Mouse (Mus musculus) liver (tissue): ENCODE measurements around the gene Chst11.

Experiments used
- DNase-seq: peaks from one replicate; pipeline ENCODE4 v3.0.0-alpha.2; 2020; ENCODE audit warnings: mixed read lengths

The Chst11 gene

GRCm38 (mm10) chr10:82991756-82992519, 6.6 kb downstream of the Chst11 start:
- DNase-seq: peak; percentile 62

GRCm38 (mm10) chr10:82994284-82994683, 9.0 kb downstream of the Chst11 start:
- peak; percentile 61 for DNase-seq

- DNase-seq: no peak
These were observed 12.2 kb downstream of the Chst11 start for GRCm38 (mm10) chr10:82997460-82997859.

GRCm38 (mm10) chr10:83000169-83000568, 14.9 kb downstream of the Chst11 start:
- DNase-seq: no peak

- DNase-seq: no peak
These were observed 15.4 kb downstream of the Chst11 start for GRCm38 (mm10) chr10:83000721-83001120.

- no peak for DNase-seq
These were observed 18.6 kb downstream of the Chst11 start for GRCm38 (mm10) chr10:83003899-83004298.

GRCm38 (mm10) chr10:83004389-83004788, 19.1 kb downstream of the Chst11 start:
- DNase-seq: peak; percentile 38

GRCm38 (mm10) chr10:83005003-83005402, 19.7 kb downstream of the Chst11 start:
- DNase-seq: peak; percentile 46

GRCm38 (mm10) chr10:83006258-83006657, 21.0 kb downstream of the Chst11 start:
- no peak for DNase-seq

GRCm38 (mm10) chr10:83013984-83014383, 28.7 kb downstream of the Chst11 start:
- DNase-seq: peak; percentile 55

- DNase-seq: no peak
These were observed 30.6 kb downstream of the Chst11 start for GRCm38 (mm10) chr10:83015919-83016318.

GRCm38 (mm10) chr10:83016779-83017178, 31.5 kb downstream of the Chst11 start:
- peak; percentile 73 for DNase-seq

GRCm38 (mm10) chr10:83017760-83018498, 32.6 kb downstream of the Chst11 start:
- peak; percentile 79 for DNase-seq

GRCm38 (mm10) chr10:83018521-83018920, 33.2 kb downstream of the Chst11 start:
- DNase-seq: peak; percentile 51

GRCm38 (mm10) chr10:83019497-83020270, 34.4 kb downstream of the Chst11 start:
- peak; percentile 92 for DNase-seq

- no peak for DNase-seq
These were observed 37.3 kb downstream of the Chst11 start for GRCm38 (mm10) chr10:83022616-83023015.

- DNase-seq: no peak
These were observed 40.9 kb downstream of the Chst11 start for GRCm38 (mm10) chr10:83026174-83026573.

GRCm38 (mm10) chr10:83027673-83028072, 42.4 kb downstream of the Chst11 start:
- DNase-seq: peak; percentile 33

GRCm38 (mm10) chr10:83030103-83030661, 44.9 kb downstream of the Chst11 start:
- DNase-seq: no peak

GRCm38 (mm10) chr10:83030928-83031327, 45.6 kb downstream of the Chst11 start:
- DNase-seq: no peak

GRCm38 (mm10) chr10:83031561-83031960, 46.3 kb downstream of the Chst11 start:
- no peak for DNase-seq

- no peak for DNase-seq
These were observed 47.3 kb downstream of the Chst11 start for GRCm38 (mm10) chr10:83032559-83032958.
